Mouse (Mus musculus) spleen, adult 2 months (tissue): ENCODE results near the gene Plxdc1.

Experiments used
- CTCF ChIP-seq: fragments of 200-500 bp; IDR thresholded peaks from 2 replicates; pipeline ENCODE4 v1.5.1; 2011; ENCODE audit warnings: mild to moderate bottlenecking, inconsistent platforms; ENCODE audit not compliant: insufficient read depth, insufficient read length, insufficient replicate concordance; ENCODE audit errors: extremely low read depth
- POLR2A ChIP-seq: fragments of 200-500 bp; IDR thresholded peaks from 2 replicates; pipeline ENCODE4 v1.6.1; 2011; ENCODE audit warnings: low read depth, low read length, inconsistent platforms

GRCm38 (mm10) chr11:97956905-97957560, 29.2 kb downstream of the Plxdc1 start:
- TF ChIP-seq POLR2A (no peak), CTCF (no peak)
